Mouse (Mus musculus) testis, postnatal 10 days (tissue): ENCODE results near the gene Hsd3b7.
"Not testable (repeated sequence)": the region's sequence is repeated elsewhere in the genome, so short reads cannot be mapped to it uniquely, and the experiment has no call there.

Source experiments
- DNase-seq: peaks from one replicate; pipeline ENCODE4 v3.0.0; 2021; ENCODE audit warnings: low spot score

Hsd3b7 gene

DNA sequence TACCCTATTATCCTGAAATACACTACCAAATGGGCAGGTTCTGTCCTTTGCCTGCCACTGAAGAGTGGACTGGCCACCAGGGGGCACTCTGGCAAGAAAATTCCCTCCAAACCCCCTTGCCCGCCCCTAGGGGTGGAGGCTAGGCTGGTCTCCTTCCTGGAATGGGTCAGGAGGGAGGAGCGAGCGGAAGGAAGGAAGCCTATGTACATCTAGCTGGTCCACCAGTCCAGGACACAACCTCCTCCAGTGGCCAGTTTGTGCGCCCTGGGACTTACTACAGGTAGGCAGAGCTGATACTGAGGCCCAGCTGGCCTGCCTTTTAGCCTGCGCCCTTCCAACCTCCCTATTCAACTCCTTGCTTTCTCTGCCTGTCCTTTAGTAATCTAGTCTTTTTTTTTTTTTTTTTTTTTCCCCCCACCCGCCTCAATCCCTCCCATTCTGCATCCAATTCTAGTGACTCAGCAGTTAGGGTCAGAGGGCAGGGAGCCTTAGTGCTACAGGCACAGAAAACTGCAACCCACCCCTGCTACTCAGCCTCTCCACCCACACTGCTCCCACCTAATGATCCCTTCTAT lies at the start of gene Hsd3b7:
Gene Hsd3b7 (plus strand): TSS at position 170 of the 575 bp plus-strand sequence.
- DNase-seq: peak; percentile 97

DNA sequence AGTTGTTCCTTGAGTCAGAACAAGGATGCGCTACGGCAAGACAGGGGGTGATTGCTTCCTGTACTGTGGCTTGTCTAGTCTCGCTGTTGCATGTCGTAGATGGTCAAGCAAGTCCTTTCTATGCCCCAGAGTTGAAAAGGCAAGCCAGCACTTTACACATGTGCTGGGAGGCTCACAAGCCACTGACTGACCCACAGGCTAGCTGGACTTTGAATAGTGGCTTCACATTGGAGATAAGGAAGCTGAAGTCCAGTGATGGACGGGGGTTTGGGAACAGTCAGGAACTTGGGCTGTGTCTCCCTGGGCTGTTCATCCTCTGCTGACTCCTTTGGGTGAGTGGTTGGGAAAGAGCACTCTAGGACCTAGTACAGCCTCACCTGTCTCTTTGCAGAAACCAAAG lies 48.8 kb upstream of the Hsd3b7 start:
- DNase-seq: no peak

DNA sequence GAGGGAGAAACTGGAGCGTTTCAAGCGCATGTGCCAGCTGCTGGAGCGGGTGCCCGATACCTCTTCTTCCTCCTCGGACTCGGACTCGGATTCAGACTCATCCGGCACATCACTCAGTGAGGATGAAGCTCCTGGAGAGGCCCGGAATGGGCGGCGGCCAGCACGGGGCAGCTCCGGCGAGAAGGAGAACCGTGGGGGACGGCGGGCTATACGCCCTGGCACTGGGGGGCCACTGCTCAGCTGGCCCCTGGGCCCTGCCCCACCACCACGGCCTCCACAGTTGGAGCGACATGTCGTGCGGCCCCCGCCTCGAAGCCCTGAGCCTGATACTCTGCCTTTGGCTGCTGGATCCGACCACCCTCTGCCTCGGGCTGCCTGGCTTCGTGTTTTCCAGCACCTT lies 48.3 kb upstream of the Hsd3b7 start:
- DNase-seq: no peak

DNA sequence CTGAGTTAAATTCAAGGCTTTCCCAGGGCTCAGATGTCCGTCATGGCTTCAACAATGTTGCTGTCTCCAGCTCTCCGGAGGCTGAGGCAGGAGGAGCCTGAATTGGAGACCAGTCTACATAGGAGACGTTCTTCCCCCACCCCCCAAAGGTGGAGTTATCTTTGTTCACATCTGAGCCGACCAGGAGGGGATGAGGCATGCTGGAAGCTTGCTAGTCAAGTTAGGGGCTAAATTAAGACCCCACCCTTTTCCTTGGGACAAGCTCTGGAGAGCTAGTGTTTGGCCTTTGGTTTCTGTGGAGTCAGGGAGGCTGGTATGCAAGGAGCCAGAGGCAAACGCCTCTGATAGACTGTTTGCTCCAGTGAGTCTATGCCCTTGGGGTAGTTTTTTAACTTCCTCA lies 47.2 kb upstream of the Hsd3b7 start:
- no peak for DNase-seq

DNA sequence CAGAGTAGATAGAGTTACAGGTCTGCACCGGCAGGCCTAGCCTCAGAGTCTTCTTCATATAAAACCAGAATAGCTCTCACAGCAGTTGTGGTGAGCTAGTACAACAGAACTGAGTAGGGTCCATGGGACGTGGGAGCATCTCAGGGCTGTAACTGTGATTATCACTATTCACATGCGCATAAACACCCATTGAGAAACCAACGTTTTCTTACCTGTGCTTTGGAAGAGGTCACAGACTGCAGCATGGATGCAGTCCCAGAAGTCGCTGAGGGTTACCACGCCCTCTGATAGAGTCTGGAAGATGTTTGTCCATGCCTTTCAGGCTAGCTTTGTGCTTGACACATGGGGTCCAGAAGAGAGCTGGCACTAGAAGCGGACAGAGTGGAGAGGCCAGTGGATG lies 46.7 kb upstream of the Hsd3b7 start:
- no peak for DNase-seq

DNA sequence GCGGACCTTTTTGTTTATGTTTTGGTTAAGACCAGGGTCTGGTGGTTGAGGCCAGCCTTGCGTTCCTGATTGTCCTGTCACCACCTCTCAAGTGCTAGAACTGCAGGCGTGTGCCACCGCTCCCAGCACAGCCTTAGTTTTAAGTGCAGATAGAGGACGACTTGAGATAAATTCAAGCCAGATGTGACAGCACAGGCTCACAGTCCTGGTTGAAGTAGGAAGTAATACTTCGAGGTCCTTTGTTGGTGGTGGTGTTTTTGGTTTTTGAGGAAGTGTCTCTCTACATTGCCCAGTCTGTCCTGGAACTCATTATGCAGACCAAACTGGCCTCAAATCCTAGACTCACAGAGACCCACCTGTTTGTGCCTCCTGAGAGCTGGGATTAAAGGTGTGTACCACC lies 40.7 kb upstream of the Hsd3b7 start:
- DNase-seq: no peak

DNA sequence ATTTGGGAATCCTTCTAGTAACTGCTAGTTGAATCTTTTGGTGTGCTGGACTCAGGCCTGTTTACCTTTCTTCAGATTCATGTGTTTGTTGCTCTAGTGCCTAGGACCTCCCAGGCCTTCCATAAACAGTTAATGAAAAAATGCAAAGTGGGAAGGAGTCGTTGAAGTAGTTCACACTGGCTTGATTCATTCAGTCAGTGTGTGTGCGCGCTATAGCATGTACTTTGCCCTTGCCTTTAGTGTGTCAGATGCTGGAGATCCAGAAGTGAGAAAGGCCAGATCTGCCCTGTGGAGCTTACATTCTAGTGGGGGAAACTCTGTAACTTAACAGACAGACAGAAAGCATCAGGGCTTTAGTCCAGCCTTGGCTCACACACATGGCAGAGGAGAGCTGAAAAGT lies 39.9 kb upstream of the Hsd3b7 start:
- no peak for DNase-seq

DNA sequence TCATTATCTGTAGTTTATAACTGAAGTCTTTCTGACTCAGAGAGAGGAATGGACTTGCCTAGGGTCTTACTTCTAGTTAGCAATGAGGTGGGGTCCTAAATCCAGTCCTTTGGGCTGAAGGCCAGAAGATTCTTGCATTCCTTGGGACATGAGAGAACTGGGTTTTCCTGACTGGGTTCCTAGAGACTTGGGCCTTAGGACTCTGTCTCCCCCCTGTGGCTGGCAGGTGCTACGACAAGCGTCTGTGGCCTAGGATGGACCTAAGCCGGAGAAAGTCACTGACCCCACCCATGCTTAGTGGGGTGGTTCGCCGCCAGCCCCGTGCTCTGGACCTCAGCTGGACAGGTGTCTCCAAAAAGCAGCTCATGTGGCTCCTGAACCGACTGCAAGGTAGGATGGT lies 39.4 kb upstream of the Hsd3b7 start:
- peak; percentile 84 for DNase-seq

DNA sequence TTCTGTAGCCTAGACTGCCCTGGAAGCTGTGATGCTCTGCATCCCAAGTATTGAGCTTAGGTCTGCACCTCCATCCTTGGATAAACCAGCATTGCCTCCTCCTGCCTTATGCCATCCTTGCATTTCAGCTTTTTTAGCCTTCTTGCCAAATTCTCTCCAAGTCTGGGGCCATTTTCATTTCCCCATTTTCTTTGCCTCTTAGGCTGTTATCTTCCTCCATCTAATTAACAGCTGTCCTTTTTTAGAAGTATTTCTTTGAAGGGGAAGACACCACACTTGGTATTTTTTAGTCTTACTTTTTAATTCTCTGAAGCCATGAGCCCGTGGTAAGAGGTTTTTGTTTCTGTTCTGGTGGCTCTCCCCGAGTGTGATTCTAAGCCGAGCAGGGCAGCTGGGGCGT lies 36.8 kb upstream of the Hsd3b7 start:
- DNase-seq: no peak

DNA sequence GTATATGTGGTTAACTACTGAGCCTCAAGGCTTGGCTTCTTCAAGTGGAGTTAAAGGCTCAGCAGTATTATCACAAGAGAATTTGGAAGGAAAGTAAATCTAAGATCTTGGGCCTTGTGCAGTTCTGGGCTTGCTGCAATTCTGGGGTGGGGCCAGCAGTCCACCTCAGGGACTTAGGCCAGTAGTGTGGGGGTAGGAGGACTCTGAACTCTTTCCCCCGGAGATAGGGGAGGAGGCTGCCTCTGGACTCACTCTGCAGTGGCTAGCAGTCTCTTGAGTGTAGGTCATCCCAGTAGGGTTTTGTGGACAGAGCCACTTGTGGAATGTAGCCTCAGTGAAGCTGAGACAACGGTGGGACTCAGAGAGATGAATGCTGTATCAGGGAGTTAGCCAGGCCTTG lies 34.6 kb upstream of the Hsd3b7 start:
- no peak for DNase-seq

DNA sequence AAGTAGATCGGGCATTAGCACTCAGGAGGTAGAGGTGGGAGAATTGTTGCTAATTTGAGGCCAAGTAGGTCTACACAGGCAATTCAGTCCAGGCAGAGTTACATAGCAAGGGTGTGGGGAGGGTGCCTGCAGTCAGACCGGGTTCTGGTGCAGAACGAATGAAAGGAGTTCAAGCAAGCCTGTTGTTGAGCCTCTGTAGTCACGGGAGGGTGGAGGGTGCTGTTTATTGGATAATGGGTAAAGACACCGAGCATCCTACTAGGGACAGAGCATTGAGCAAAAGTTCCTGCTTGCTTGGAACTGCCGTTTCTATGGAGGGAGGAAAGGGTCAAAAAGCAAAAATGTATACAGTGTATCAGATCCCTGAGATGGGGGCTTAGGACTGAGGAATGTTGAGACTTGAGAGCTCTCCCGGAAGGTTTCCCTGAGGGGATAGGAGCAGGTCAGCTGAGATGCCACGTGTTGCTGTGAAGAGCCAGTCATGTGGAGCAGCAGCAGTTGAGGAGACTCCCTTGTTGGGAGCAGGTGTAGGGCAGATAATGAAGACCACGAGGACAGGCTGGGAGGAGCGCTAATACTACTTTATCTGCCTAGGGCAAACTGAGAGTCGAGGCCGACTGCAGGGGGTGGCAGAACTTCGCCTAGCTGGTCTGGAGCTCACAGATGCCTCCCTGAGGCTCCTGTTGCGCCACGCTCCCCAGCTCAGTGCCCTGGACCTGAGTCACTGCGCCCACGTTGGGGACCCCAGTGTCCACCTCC lies 33.4 kb upstream of the Hsd3b7 start:
- DNase-seq: no peak

DNA sequence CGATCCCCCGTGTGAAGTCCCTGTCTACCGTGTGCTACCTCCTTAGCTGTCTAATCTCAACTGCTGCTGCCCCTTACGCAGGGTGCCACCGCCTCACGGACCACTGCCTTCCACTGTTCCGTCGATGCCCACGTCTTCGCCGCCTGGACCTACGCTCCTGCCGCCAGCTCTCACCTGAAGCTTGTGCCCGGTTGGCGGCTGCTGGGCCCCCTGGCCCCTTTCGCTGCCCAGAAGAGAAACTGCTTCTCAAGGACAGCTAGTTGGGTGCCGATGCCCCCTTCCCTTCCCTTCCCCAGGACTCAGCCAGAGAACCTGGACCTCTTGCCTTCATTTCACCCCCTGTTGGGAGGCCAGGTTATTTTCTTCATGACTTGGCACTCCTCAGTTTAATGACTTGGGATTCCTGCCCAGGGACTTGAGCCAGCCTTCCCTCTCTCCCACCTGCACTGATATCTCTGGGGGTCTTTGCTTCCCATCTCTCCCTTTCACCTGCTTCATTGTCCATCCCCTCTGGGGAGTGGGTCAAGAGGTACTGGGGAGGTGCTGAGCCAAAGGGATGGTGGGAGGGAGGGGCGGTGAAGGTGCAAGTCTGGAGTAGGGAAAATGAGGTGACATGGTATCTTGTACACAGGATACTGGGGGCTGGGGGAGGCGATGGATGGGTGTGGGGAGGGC lies 32.6 kb upstream of the Hsd3b7 start:
- no peak for DNase-seq

DNA sequence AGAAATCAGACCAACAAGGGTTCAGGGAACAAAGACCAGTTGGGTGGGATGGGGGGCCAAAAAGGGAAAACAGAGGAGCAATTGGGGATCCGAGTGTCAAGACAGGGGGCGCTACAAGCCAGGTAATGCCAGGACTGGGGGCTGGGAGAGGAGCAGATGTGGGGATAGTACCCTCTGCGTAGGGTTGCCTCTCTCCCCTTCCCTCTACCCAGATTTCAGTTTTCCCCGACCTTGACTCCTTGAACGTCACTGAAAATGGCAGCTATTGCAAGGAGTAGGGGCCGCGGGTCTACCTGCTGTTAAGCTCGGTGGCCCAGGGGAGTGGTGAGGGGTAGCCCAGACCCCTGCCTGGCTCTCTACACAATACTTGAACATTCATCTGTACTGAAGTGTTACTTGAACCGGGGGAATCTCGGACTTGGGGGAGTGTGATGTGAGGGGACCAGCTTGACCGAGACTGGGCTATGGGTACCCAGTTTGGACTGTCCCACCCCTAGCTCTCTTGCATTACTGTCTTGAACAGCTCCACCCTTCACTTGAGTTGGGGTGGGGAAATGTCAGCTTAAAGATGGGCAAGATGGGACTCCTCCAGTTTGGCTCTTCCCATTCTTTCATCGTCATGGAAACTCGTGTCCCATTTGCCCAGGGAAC lies 31.9 kb upstream of the Hsd3b7 start:
- no peak for DNase-seq

DNA sequence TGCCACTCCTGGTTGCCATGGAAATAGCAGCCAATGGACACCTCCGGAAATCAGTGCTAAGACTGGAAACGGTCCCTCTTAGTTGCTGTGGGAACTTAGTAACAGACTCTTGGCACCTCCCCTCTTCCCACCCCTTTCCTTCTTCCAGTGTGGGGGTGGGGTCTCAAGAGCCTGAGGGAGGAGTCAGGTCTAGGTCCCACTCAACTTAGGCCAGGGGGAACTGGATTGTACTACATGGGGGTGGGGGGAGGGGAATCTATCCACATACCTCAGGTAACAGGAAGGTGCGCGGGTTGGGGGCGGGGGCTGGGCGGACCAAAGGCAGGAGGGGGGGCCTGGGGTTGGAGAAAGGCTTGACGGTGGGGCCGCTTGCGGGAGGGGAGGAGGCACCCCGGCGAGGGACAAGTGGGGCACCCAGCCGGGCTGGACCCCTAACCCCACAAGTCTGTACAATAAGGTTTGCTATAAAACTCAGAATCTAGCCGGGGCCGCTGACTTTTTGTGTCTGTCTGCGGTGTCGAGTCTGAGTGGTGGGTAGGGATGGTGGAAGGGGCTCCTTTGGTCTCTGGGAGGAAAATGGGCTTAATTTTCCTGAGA lies 31.3 kb upstream of the Hsd3b7 start:
- DNase-seq: peak; percentile 95

DNA sequence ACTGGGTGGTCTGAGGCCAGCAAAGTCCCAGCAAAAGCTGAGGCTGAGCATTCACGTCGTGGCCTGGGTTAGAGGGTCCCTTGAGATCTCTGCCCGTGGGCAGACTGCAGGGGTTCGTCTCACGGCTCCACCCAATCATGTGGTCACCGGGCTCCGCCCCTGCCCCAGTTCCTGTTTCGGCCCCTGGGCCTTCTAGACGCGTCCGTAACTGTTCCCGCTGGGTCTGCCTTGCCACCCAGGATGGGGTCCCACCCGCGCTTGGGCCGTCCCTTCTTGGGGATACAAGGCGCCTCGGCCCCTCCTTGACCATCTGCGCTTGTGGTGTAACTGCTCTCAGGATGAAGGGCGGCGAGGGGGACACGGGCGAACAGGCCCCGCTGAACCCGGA lies 30.8 kb upstream of the Hsd3b7 start, which contains the start of gene Orai3:
Gene Orai3 (plus strand): TSS at position 165 of the 388 bp plus-strand sequence.
- peak; percentile 89 for DNase-seq

DNA sequence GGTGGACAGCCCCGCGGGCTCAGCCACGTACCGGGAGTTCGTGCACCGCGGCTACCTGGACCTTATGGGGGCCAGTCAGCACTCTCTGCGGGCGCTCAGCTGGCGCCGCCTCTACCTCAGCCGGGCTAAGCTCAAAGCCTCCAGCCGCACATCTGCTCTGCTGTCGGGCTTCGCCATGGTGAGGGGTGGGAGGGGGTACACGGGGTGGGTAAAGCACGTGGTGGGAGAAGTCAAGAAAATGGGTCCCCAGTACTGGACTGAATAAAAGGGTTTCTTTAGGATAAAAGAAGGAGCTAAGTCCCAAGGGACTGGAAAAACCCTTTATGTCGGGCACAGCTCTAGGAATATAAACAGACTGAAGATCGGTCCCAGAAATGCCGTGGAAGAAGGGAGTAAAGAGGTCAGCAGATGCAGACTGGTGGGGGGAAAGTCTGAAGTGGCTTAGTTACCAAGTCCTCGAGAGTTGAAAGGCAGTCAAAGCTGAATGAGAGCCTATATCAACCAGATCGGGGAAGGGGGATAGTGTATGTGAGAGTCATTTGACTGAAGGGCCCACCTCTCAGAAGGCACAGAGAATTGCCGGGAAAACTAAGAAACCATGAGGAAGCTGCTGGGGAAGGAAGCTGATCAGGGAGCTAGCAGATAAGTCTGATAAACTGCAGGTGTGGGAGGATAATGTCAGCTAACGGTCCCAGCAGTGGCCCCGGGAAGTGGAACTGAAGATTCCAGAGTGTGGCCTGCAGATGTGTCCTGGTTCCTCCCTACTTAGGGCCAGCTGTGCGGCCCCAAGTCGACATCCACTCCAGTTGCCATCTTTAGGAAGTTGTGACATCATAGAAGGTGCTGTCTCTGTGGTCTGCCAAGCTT lies 30.1 kb upstream of the Hsd3b7 start:
- DNase-seq: no peak

DNA sequence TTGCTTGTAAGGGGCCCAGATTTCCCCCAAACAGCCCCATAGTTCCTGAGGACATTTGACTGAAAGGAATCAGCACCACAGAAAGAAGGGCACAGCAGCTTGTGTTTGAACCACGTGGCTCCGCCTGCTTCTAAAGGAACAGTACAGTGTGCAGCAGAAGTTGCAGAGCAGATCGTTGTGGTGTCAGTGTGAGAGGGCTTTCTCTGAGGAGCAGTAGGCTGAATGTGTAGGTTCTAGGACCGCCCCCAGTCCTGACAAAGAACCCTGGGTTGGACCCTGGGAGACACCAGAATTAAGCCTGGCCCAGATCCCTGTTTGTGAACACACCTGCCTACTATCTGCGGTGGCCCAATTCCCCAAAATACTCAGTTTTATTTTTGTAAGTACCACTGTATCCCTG lies 29.1 kb upstream of the Hsd3b7 start:
- DNase-seq: no peak

DNA sequence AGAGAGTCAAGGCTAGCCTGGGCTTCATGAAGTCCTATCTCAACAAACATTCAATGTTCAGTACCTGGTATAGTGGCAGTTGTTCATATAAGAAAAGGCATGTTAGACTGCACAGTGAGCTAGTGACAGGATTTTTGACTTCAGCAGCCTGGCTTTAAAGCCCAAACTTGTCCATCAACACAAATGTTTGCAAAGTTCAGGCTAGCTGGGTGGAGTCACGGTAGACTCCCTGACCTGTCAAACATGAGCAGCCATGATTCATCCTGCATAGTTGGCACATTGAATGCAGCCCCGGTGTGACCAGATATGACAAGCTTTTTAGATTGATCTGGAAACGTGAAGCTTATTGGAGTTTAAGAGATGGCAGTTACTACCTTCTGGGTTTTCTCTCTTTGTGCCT lies 28.3 kb upstream of the Hsd3b7 start:
- no peak for DNase-seq

DNA sequence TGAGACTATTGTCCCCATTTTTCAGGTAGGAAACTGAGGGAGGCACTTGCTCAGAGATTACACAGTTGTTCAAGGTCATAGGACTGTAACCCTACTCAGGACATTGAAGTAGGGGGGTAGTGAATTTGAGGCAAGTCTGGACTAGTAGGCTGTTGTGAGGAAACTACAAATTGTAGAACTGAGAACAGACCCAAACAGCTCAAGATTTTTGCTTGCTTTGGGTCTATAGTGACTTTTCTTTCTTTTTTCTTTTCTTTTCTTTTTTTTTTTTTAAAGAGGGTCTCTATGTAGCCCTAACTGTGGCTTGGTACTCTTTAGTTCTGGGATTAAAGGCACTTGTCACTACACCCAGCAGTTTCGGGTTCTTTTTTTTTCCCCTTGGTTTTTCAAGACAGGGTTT lies 27.8 kb upstream of the Hsd3b7 start:
- DNase-seq: no peak

DNA sequence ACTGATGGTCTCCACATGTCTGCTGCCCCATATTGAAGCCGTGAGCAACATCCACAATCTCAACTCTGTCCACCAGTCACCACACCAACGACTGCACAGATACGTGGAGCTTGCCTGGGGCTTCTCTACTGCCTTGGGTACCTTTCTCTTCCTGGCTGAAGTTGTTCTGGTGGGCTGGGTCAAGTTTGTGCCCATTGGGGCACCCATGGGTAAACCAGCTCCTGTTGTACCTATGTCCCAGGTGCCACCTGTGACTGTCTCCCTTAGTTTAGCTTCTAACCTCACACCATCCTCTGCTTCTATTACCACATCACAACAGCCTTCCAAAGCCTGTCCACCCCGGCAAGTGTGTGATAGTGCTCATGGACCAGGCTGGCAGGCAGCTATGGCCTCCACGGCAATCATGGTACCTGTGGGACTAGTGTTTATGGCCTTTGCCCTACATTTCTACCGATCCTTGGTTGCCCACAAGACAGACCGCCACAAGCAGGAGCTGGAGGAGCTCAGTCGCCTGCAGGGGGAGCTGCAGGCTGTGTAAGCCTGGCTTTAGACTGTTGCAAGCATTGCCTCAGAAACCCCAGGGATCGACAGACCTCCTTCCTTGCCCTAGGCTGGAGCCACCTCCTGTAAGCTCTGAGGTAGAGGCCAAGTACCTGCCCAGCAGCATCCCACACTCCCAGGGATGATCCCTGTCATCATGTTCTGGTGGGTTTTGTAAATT lies 26.6 kb upstream of the Hsd3b7 start:
- DNase-seq: peak; percentile 83

DNA sequence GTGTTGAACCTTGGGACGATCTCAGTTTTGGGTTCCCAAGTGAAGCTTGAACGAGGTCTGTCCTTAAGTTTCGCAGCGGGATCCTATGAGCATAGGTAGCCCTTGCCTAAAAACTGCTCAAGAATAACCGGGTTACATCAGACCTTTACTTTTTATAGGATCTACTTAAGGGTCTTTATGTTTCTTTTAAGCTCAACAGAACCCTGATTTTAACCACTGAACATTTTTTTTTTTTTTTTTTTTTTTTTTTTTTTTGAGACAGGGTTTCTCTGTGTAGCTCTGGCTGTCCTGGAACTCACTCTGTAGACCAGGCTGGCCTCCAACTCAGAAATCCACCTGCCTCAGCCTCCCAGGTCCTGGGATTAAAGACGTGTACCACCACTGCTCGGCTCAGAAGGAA lies 24.6 kb upstream of the Hsd3b7 start:
- DNase-seq: not testable (repeated sequence)
